Mouse (Mus musculus): Measurements from ENCODE around the gene Gm28035. TPM values are rescaled to one million over a fixed set of nuclear protein-coding genes. Genes with fewer than 3 reads are reported as not detected.

The Gm28035 gene
- polyA plus RNA-seq, 1 experiment from 2014 or later, result 0.14 TPM

- H3K36me3 ChIP-seq, result peaks cover 92% of the 10 kb centered on the region
Measured at GRCm38 (mm10) chr2:30323111-30323510, 82.7 kb downstream of the Gm28035 start.

GRCm38 (mm10) chr2:30325296-30325695 lies 84.9 kb downstream of the Gm28035 start:
- Histone ChIP-seq H3K9ac (no peak overlapping the region), H3K4me3 (no peak overlapping the region), H3K9me3 (no peaks in the 10 kb centered on the region), H3K27ac (no peak overlapping the region), H3K27me3 (no peaks in the 10 kb centered on the region), H3K36me3 (peaks cover 96% of the 10 kb centered on the region), H3K4me1 (no peaks in the 10 kb centered on the region), H3K4me2 (replicated peaks) (no peak overlapping the region)
- no peak for ATAC-seq (ENCODE audit: insufficient number of reproducible peaks, insufficient read depth, low FRiP score, low TSS enrichment)
- WGBS, result 93% methylated on average over 5 of the region's 5 CpGs

More at GRCm38 (mm10) chr2:30323111-30323510, 82.7 kb downstream of the Gm28035 start:
- H3K4me2 ChIP-seq (replicated peaks), result no peak overlapping the region
- no peak overlapping the region for H3K4me3 ChIP-seq
- ATAC-seq (ENCODE audit: insufficient number of reproducible peaks, insufficient read depth, low FRiP score, low TSS enrichment), result no peak
- H3K9ac ChIP-seq, result no peak overlapping the region
- no peaks in the 10 kb centered on the region for H3K4me1 ChIP-seq
- 92% methylated on average over 7 of the region's 7 CpGs for WGBS
- no peaks in the 10 kb centered on the region for H3K27me3 ChIP-seq
- H3K9me3 ChIP-seq, result no peaks in the 10 kb centered on the region
- H3K27ac ChIP-seq, result no peak overlapping the region

- Histone ChIP-seq H3K9ac (no peak overlapping the region), H3K4me3 (no peak overlapping the region), H3K27me3 (no peaks in the 10 kb centered on the region), H3K27ac (no peak overlapping the region), H3K36me3 (peaks cover 91% of the 10 kb centered on the region), H3K9me3 (no peaks in the 10 kb centered on the region), H3K4me1 (no peaks in the 10 kb centered on the region), H3K4me2 (replicated peaks) (no peak overlapping the region)
- no peak for ATAC-seq (ENCODE audit: insufficient number of reproducible peaks, insufficient read depth, low FRiP score, low TSS enrichment)
- 90% methylated on average over 7 of the region's 7 CpGs for WGBS
Measured at GRCm38 (mm10) chr2:30327276-30327675, 86.9 kb downstream of the Gm28035 start.

- Histone ChIP-seq H3K9me3 (no peaks in the 10 kb centered on the region), H3K4me2 (replicated peaks) (no peak overlapping the region), H3K27ac (no peak overlapping the region), H3K4me1 (no peaks in the 10 kb centered on the region), H3K36me3 (peaks cover 91% of the 10 kb centered on the region), H3K27me3 (no peaks in the 10 kb centered on the region), H3K4me3 (no peak overlapping the region), H3K9ac (no peak overlapping the region)
- no peak for ATAC-seq (ENCODE audit: insufficient number of reproducible peaks, insufficient read depth, low FRiP score, low TSS enrichment)
- 95% methylated on average over 3 of the region's 3 CpGs for WGBS
Measured at GRCm38 (mm10) chr2:30328791-30329190, 88.4 kb downstream of the Gm28035 start.

Other genes starting within 250 kb of the Gm28035 start
- gene Wdr34, start 191.7 kb upstream of the Gm28035 start, polyA plus RNA-seq (2016; fragmentation: Nextera tagmentation; extraction: Ambion mirVana), result 43.9 and 46.0 TPM in 2 replicates
- gene Set, start 183.2 kb upstream of the Gm28035 start, polyA plus RNA-seq (2016; fragmentation: Nextera tagmentation; extraction: Ambion mirVana), result 644 and 679 TPM in 2 replicates
- gene Pkn3, start 162.9 kb upstream of the Gm28035 start, polyA plus RNA-seq (2016; fragmentation: Nextera tagmentation; extraction: Ambion mirVana), result 9.3 and 11.6 TPM in 2 replicates
- 26.8 and 27.7 TPM in 2 replicates for gene Zdhhc12, start 146.9 kb upstream of the Gm28035 start, polyA plus RNA-seq (2016; fragmentation: Nextera tagmentation; extraction: Ambion mirVana)
- gene Zer1, start 116.0 kb upstream of the Gm28035 start, polyA plus RNA-seq (2016; fragmentation: Nextera tagmentation; extraction: Ambion mirVana), result 11.6 and 12.2 TPM in 2 replicates
- gene Tbc1d13, start 106.8 kb upstream of the Gm28035 start, polyA plus RNA-seq (2016; fragmentation: Nextera tagmentation; extraction: Ambion mirVana), result 10.7 and 11.0 TPM in 2 replicates
- 18.5 TPM in 2 replicates for gene Endog, start 69.1 kb upstream of the Gm28035 start, polyA plus RNA-seq (2016; fragmentation: Nextera tagmentation; extraction: Ambion mirVana)
- 87.1 and 90.3 TPM in 2 replicates for gene Spout1, start 62.1 kb upstream of the Gm28035 start, polyA plus RNA-seq (2016; fragmentation: Nextera tagmentation; extraction: Ambion mirVana)
- gene Kyat1, start 34.7 kb upstream of the Gm28035 start, polyA plus RNA-seq (2016; fragmentation: Nextera tagmentation; extraction: Ambion mirVana), result 8.2 and 8.3 TPM in 2 replicates
- 40.9 and 41.2 TPM in 2 replicates for gene Lrrc8a, start 2.9 kb upstream of the Gm28035 start, polyA plus RNA-seq (2016; fragmentation: Nextera tagmentation; extraction: Ambion mirVana)
- 3.5 and 3.8 TPM in 2 replicates for gene Phyhd1, start 25.6 kb downstream of the Gm28035 start, polyA plus RNA-seq (2016; fragmentation: Nextera tagmentation; extraction: Ambion mirVana)
- gene Gm28038, start 40.5 kb downstream of the Gm28035 start, polyA plus RNA-seq (2016; fragmentation: Nextera tagmentation; extraction: Ambion mirVana), result not detected in 2 replicates
- gene Dolk, start 45.8 kb downstream of the Gm28035 start, polyA plus RNA-seq (2016; fragmentation: Nextera tagmentation; extraction: Ambion mirVana), result 29.6 and 31.0 TPM in 2 replicates
- 37.2 and 37.4 TPM in 2 replicates for gene Nup188, start 45.8 kb downstream of the Gm28035 start, polyA plus RNA-seq (2016; fragmentation: Nextera tagmentation; extraction: Ambion mirVana)
- gene Sh3glb2, start 118.8 kb downstream of the Gm28035 start, polyA plus RNA-seq (2016; fragmentation: Nextera tagmentation; extraction: Ambion mirVana), result 89.7 and 96.9 TPM in 2 replicates
- gene Miga2, start 123.7 kb downstream of the Gm28035 start, polyA plus RNA-seq (2016; fragmentation: Nextera tagmentation; extraction: Ambion mirVana), result 29.6 and 31.0 TPM in 2 replicates
- gene Dolpp1, start 151.7 kb downstream of the Gm28035 start, polyA plus RNA-seq (2016; fragmentation: Nextera tagmentation; extraction: Ambion mirVana), result 34.8 and 38.1 TPM in 2 replicates
- gene Crat, start 175.2 kb downstream of the Gm28035 start, polyA plus RNA-seq (2016; fragmentation: Nextera tagmentation; extraction: Ambion mirVana), result 23.8 and 26.9 TPM in 2 replicates
- gene Ptpa, start 175.5 kb downstream of the Gm28035 start, polyA plus RNA-seq (2016; fragmentation: Nextera tagmentation; extraction: Ambion mirVana), result 140 and 145 TPM in 2 replicates
- 4.2 and 4.5 TPM in 2 replicates for gene Ier5l, start 233.7 kb downstream of the Gm28035 start, polyA plus RNA-seq (2016; fragmentation: Nextera tagmentation; extraction: Ambion mirVana)

All from embryonic facial prominence, embryonic 12.5 days (tissue).